Mouse (Mus musculus): ENCODE results near the gene 2700049A03Rik. TPM values are rescaled to one million over a fixed set of nuclear protein-coding genes. Genes with fewer than 3 reads are reported as not detected.

Gene 2700049A03Rik
- polyA plus RNA-seq, 1 experiment: 1.7 TPM

GRCm38 (mm10) chr12:71116411-71116810 lies 20.2 kb upstream of the 2700049A03Rik start:
- TF ChIP-seq POLR2A (IDR thresholded peaks at IDR 0.05; ENCODE audit: low read depth, low read length) (no peak), CTCF (IDR thresholded peaks at IDR 0.05; ENCODE audit: extremely low read depth, insufficient read depth, insufficient read length, insufficient replicate concordance) (no peak)
- Histone ChIP-seq H3K36me3 (ENCODE audit: control insufficient read depth, insufficient read depth, low read length) (no peaks in the 10 kb centered on the region), H3K27ac (ENCODE audit: insufficient read depth, low read length) (no peak overlapping the region), H3K4me3 (ENCODE audit: extremely low read depth, insufficient read depth, insufficient read length) (no peak overlapping the region), H3K27me3 (ENCODE audit: control insufficient read depth, insufficient read depth, low read length) (no peaks in the 10 kb centered on the region), H3K4me1 (ENCODE audit: control insufficient read depth, insufficient read depth, insufficient read length) (peaks cover 10% of the 10 kb centered on the region; the same call in 1 of the 2 replicates)
- no peak for DNase-seq (ENCODE audit: low read depth in 1 of 2, low spot score in 2 of 2)
- 95% methylated on average over 5 of the region's 5 CpGs for WGBS

GRCm38 (mm10) chr12:71122731-71123130 lies 13.9 kb upstream of the 2700049A03Rik start:
- H3K27me3 ChIP-seq (ENCODE audit: control insufficient read depth, insufficient read depth, low read length): no peaks in the 10 kb centered on the region
- no peaks in the 10 kb centered on the region for H3K4me1 ChIP-seq (ENCODE audit: control insufficient read depth, insufficient read depth, insufficient read length)
- peaks cover 17% of the 10 kb centered on the region for H3K36me3 ChIP-seq (ENCODE audit: control insufficient read depth, insufficient read depth, low read length)
- H3K4me3 ChIP-seq (ENCODE audit: extremely low read depth, insufficient read depth, insufficient read length): no peak overlapping the region
- no peak for DNase-seq (ENCODE audit: low read depth in 1 of 2, low spot score in 2 of 2)
- TF ChIP-seq CTCF (IDR thresholded peaks at IDR 0.05; ENCODE audit: extremely low read depth, insufficient read depth, insufficient read length, insufficient replicate concordance) (no peak), POLR2A (IDR thresholded peaks at IDR 0.05; ENCODE audit: low read depth, low read length) (no peak)
- WGBS: 91% methylated on average over 10 of the region's 10 CpGs
- H3K27ac ChIP-seq (ENCODE audit: insufficient read depth, low read length): no peak overlapping the region

GRCm38 (mm10) chr12:71123286-71123685 lies 13.4 kb upstream of the 2700049A03Rik start:
- 85% methylated on average over 9 of the region's 9 CpGs for WGBS
- Histone ChIP-seq H3K27ac (ENCODE audit: insufficient read depth, low read length) (no peak overlapping the region), H3K4me1 (ENCODE audit: control insufficient read depth, insufficient read depth, insufficient read length) (no peaks in the 10 kb centered on the region), H3K27me3 (ENCODE audit: control insufficient read depth, insufficient read depth, low read length) (no peaks in the 10 kb centered on the region), H3K4me3 (ENCODE audit: extremely low read depth, insufficient read depth, insufficient read length) (no peak overlapping the region), H3K36me3 (ENCODE audit: control insufficient read depth, insufficient read depth, low read length) (peaks cover 17% of the 10 kb centered on the region)
- no peak for DNase-seq (ENCODE audit: low read depth in 1 of 2, low spot score in 2 of 2)
- TF ChIP-seq POLR2A (IDR thresholded peaks at IDR 0.05; ENCODE audit: low read depth, low read length) (no peak), CTCF (IDR thresholded peaks at IDR 0.05; ENCODE audit: extremely low read depth, insufficient read depth, insufficient read length, insufficient replicate concordance) (no peak)

GRCm38 (mm10) chr12:71135581-71135980 lies 1.1 kb upstream of the 2700049A03Rik start:
- H3K27me3 ChIP-seq (ENCODE audit: control insufficient read depth, insufficient read depth, low read length): no peaks in the 10 kb centered on the region
- H3K27ac ChIP-seq (ENCODE audit: insufficient read depth, low read length): no peak overlapping the region
- DNase-seq (ENCODE audit: low read depth in 1 of 2, low spot score in 2 of 2): no peak
- peaks cover 3% of the 10 kb centered on the region; the same call in 1 of the 2 replicates for H3K4me1 ChIP-seq (ENCODE audit: control insufficient read depth, insufficient read depth, insufficient read length)
- no peak overlapping the region for H3K4me3 ChIP-seq (ENCODE audit: extremely low read depth, insufficient read depth, insufficient read length)
- H3K36me3 ChIP-seq (ENCODE audit: control insufficient read depth, insufficient read depth, low read length): peaks cover 7% of the 10 kb centered on the region
- TF ChIP-seq CTCF (IDR thresholded peaks at IDR 0.05; ENCODE audit: extremely low read depth, insufficient read depth, insufficient read length, insufficient replicate concordance) (no peak), POLR2A (IDR thresholded peaks at IDR 0.05; ENCODE audit: low read depth, low read length) (no peak)
- 15% methylated on average over 5 of the region's 5 CpGs for WGBS

GRCm38 (mm10) chr12:71136974-71137491 lies 385 bp downstream of the 2700049A03Rik start:
- Histone ChIP-seq H3K36me3 (ENCODE audit: control insufficient read depth, insufficient read depth, low read length) (peaks cover 6% of the 10 kb centered on the region), H3K4me3 (ENCODE audit: extremely low read depth, insufficient read depth, insufficient read length) (peak overlapping the region; percentile 99), H3K27me3 (ENCODE audit: control insufficient read depth, insufficient read depth, low read length) (no peaks in the 10 kb centered on the region), H3K4me1 (ENCODE audit: control insufficient read depth, insufficient read depth, insufficient read length) (peaks cover 3% of the 10 kb centered on the region; the same call in 1 of the 2 replicates), H3K27ac (ENCODE audit: insufficient read depth, low read length) (peak overlapping the region; percentile 83)
- under 1% methylated on average over 30 of the region's 30 CpGs for WGBS
- TF ChIP-seq CTCF (IDR thresholded peaks at IDR 0.05; ENCODE audit: extremely low read depth, insufficient read depth, insufficient read length, insufficient replicate concordance): no peak
- TF ChIP-seq POLR2A (IDR thresholded peaks at IDR 0.05; ENCODE audit: low read depth, low read length): peak; percentile 2; the same call in 1 of the 2 replicates
- DNase-seq (ENCODE audit: low read depth in 1 of 2, low spot score in 2 of 2): peak; percentile 71 to 92

- Histone ChIP-seq H3K4me3 (ENCODE audit: extremely low read depth, insufficient read depth, insufficient read length) (peak overlapping the region; percentile 48), H3K36me3 (ENCODE audit: control insufficient read depth, insufficient read depth, low read length) (peaks cover 6% of the 10 kb centered on the region), H3K27ac (ENCODE audit: insufficient read depth, low read length) (no peak overlapping the region), H3K27me3 (ENCODE audit: control insufficient read depth, insufficient read depth, low read length) (no peaks in the 10 kb centered on the region), H3K4me1 (ENCODE audit: control insufficient read depth, insufficient read depth, insufficient read length) (peaks cover 3% of the 10 kb centered on the region; the same call in 1 of the 2 replicates)
- no peak for DNase-seq (ENCODE audit: low read depth in 1 of 2, low spot score in 2 of 2)
- WGBS: 1% methylated on average over 11 of the region's 11 CpGs
- TF ChIP-seq POLR2A (IDR thresholded peaks at IDR 0.05; ENCODE audit: low read depth, low read length): no peak
Measured at GRCm38 (mm10) chr12:71137686-71138085, 1.0 kb downstream of the 2700049A03Rik start.

GRCm38 (mm10) chr12:71139258-71139828 lies 2.7 kb downstream of the 2700049A03Rik start:
- Histone ChIP-seq H3K36me3 (ENCODE audit: control insufficient read depth, insufficient read depth, low read length) (peaks cover 7% of the 10 kb centered on the region), H3K27ac (ENCODE audit: insufficient read depth, low read length) (no peak overlapping the region), H3K27me3 (ENCODE audit: control insufficient read depth, insufficient read depth, low read length) (no peaks in the 10 kb centered on the region), H3K4me3 (ENCODE audit: extremely low read depth, insufficient read depth, insufficient read length) (no peak overlapping the region), H3K4me1 (ENCODE audit: control insufficient read depth, insufficient read depth, insufficient read length) (peaks cover 3% of the 10 kb centered on the region; the same call in 1 of the 2 replicates)
- TF ChIP-seq CTCF (IDR thresholded peaks at IDR 0.05; ENCODE audit: extremely low read depth, insufficient read depth, insufficient read length, insufficient replicate concordance) (no peak), POLR2A (IDR thresholded peaks at IDR 0.05; ENCODE audit: low read depth, low read length) (no peak)
- 82% methylated on average over 5 of the region's 5 CpGs for WGBS
- DNase-seq (ENCODE audit: low read depth in 1 of 2, low spot score in 2 of 2): no peak
